Mouse (Mus musculus): ENCODE data around the gene Thbs1. TPM values are rescaled to one million over a fixed set of nuclear protein-coding genes. Genes with fewer than 3 reads are reported as not detected.

Gene Thbs1
- 4.7 and 5.1 TPM in 2 replicates for polyA plus RNA-seq (2015; fragmentation: Nextera tagmentation; extraction: Ambion mirVana)

DNA sequence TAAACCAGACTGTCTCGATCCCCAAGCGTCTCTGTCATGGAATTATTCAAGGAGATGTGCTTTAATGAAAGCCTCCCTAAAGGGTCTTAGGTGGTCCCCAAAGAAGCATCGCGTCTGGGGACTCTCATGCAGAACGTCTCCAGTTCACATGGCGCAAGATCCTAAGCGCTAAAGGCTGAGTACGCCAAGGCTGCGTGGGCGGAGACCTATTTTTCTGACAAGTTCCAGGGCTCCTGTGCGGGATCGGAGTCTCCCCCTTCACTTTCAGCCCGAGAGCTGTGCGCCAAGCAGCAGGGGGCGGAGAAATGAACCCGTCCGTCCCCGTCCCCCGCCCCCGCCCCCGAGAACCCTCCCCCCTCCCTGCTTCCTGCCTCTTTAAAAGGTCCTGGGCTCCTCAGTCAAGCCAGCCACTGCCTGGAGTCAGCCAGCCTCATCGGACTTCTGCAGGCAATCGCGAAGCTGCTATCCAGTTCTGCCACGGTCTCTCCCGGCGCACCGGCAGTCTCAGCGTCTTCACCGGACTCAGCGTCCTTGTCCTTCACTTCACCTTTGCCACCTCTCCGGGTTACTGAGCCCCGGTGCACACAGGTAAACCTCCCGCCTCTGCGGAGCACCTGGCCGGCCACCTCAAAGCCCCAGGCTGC lies at the start of gene Thbs1:
TSS of gene Thbs1 (plus strand) at position 389 of the 644 bp plus-strand sequence.
- ATAC-seq (replicated peaks): peak; percentile 76
- Histone ChIP-seq H3K27me3 (replicated peaks) (peaks cover 6% of the 10 kb centered on the region), H3K9me3 (no peaks in the 10 kb centered on the region), H3K4me1 (peaks cover 21% of the 10 kb centered on the region; the same call in 1 of the 2 replicates), H3K36me3 (replicated peaks) (no peaks in the 10 kb centered on the region), H3K27ac (no peak within 1 kb of the TSS), H3K4me3 (peak within 1 kb of the TSS; percentile 48), H3K9ac (peak within 1 kb of the TSS; percentile 41), H3K4me2 (peak within 1 kb of the TSS; percentile 94)
- under 1% methylated on average over 36 of the region's 36 CpGs for WGBS

DNA sequence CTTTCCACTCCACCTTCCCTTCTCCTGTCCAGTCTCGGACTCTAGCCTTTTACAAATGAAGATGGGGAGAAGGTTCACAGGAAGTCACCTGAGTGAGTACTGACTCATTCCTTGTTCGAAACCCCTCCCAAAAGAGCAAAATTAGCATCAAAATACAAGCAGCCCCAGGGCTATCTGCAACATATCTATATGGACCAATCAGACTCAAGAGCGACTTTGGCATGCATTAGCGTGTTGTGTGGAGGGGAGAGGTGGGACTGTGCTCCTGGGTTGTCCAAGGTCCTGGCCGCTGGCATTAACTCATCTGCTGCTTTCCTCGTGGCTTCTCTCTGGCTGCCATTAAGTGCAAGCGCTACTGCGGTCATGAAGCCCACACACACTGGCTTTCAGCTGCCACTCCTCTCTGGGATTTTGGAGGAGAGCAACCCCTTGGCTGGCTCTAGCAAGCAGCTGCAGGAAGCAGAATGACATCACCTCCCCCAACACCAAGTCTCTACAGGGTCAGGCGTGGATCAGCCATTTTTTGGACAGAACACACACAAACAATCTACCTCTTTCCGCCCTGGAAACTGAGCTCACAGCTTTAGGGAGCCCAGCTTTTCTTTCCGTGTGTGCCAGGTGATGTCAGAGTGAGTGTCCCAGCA lies 47.4 kb upstream of the Thbs1 start:
- no peaks in the 10 kb centered on the region for H3K4me1 ChIP-seq
- no peaks in the 10 kb centered on the region for H3K36me3 ChIP-seq (replicated peaks)
- no peaks in the 10 kb centered on the region for H3K9me3 ChIP-seq
- H3K27me3 ChIP-seq (replicated peaks): no peaks in the 10 kb centered on the region
- H3K27ac ChIP-seq: no peak overlapping the region
- no peak overlapping the region for H3K4me2 ChIP-seq
- no peak for ATAC-seq (replicated peaks)
- 89% methylated on average over 11 of the region's 11 CpGs for WGBS
- H3K4me3 ChIP-seq: no peak overlapping the region
- H3K9ac ChIP-seq: no peak overlapping the region

DNA sequence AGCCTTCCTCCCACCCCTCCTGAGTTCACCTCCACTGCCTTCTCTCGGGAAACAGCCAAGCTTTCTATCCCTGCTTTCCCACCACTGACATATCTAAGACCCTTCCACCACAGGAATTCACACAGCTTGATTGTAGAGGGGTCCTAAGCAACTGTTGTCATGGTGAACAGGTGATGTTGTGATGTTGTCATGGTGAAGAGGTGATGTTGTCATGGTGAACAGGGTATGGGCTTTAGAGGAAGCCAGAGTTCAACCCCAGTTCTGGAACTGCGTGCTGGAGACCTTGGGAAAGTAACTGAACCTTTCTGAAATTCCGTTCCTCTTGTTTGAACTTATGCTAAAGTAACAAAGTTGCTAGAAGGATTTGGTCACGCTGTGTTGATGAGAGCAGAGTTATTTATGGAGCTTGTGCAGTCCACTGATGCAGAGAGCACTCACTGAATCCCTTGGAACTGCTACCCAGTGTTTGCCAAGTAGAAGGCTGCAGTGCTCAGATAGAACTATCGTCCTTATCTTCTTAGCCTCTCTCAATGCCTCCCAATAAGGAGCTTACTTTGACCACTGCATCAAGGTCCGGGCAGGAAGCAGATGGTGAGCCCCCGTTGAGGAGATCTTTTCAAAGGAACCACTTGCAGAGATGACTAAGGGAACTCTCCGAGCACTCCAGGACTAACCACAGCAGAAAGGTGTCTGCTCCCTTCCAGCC lies 45.5 kb upstream of the Thbs1 start:
- no peaks in the 10 kb centered on the region for H3K4me1 ChIP-seq
- no peak overlapping the region for H3K4me3 ChIP-seq
- no peak for ATAC-seq (replicated peaks)
- H3K36me3 ChIP-seq (replicated peaks): no peaks in the 10 kb centered on the region
- H3K27ac ChIP-seq: no peak overlapping the region
- WGBS: 74% methylated on average over 8 of the region's 8 CpGs
- H3K9me3 ChIP-seq: no peaks in the 10 kb centered on the region
- H3K9ac ChIP-seq: no peak overlapping the region
- H3K4me2 ChIP-seq: no peak overlapping the region
- no peaks in the 10 kb centered on the region for H3K27me3 ChIP-seq (replicated peaks)

DNA sequence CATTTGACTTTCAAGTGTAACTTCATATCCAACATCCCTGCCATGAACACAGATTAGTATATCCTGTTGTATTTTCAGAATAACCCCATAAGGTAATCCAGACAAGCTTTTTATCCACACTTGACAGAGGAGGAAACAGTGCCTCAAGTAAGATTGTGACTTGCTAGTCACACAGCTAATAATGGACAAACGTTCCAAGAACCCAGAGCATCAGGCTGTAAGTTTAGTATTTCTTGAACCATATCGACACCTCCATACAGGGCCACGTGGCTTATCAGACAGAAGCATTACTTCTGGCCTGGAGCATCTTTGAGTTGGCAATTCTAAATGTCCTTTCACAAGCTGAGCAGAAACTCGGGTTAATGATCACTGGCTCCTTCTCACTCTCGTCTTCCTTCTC lies 41.7 kb upstream of the Thbs1 start:
- no peaks in the 10 kb centered on the region for H3K36me3 ChIP-seq (replicated peaks)
- no peak overlapping the region for H3K4me3 ChIP-seq
- no peak overlapping the region for H3K9ac ChIP-seq
- H3K9me3 ChIP-seq: no peaks in the 10 kb centered on the region
- WGBS: 86% methylated on average over 5 of the region's 5 CpGs
- H3K4me2 ChIP-seq: no peak overlapping the region
- H3K27me3 ChIP-seq (replicated peaks): no peaks in the 10 kb centered on the region
- ATAC-seq (replicated peaks): no peak
- H3K27ac ChIP-seq: no peak overlapping the region
- no peaks in the 10 kb centered on the region for H3K4me1 ChIP-seq

DNA sequence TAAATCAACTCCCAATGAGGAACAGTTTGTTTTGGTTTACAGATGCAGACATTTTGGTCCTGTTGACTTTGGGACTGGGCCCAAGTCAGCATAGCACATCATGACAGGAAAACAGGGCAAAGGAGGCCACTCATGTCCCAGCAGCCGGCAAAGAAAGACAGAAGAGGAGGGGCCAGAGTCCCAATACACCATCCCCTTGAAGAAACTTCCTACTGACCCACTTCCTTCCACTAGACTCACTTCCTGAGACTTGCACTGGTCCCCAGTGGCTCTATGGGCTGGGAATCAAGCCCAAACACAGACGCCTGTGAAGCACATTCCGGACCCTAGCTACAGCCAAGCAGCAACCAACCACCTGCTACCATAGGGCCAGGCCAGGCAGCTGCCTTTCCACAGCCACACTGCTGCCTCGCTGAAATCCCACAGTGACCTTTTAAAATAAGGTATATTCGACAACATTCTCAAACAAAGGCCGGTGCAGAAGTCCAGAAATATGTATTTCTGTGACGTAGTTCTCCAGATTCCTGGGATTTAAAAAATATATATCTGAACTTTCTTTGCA lies 38.8 kb upstream of the Thbs1 start:
- Histone ChIP-seq H3K36me3 (replicated peaks) (no peaks in the 10 kb centered on the region), H3K4me3 (no peak overlapping the region), H3K27ac (no peak overlapping the region), H3K9me3 (no peaks in the 10 kb centered on the region), H3K9ac (no peak overlapping the region), H3K4me2 (no peak overlapping the region), H3K4me1 (no peaks in the 10 kb centered on the region), H3K27me3 (replicated peaks) (no peaks in the 10 kb centered on the region)
- WGBS: 90% methylated on average over 7 of the region's 7 CpGs
- ATAC-seq (replicated peaks): no peak

DNA sequence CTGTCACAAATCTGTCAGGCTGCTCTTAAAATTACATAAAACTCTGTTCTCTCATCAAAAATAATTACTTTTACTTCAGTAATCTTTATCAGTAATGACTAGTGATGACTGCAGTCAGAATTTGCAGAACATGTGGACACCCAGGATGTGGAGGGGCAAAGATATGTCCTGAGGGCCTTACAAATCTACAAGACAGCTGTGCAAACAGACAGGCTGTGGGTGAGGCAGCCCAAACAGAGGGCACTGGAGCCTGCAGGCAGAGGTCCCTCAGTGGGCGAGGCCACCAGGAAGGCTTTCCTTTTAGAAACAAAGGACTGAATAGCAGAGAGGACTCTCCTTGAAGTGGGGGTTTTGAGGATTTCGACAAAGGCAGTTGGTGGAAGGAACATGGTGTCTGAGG lies 37.6 kb upstream of the Thbs1 start:
- no peak overlapping the region for H3K4me3 ChIP-seq
- no peak overlapping the region for H3K4me2 ChIP-seq
- no peak for ATAC-seq (replicated peaks)
- no peak overlapping the region for H3K9ac ChIP-seq
- H3K4me1 ChIP-seq: no peaks in the 10 kb centered on the region
- WGBS: 21% methylated on average over 2 of the region's 2 CpGs
- no peaks in the 10 kb centered on the region for H3K36me3 ChIP-seq (replicated peaks)
- H3K9me3 ChIP-seq: no peaks in the 10 kb centered on the region
- no peak overlapping the region for H3K27ac ChIP-seq
- no peaks in the 10 kb centered on the region for H3K27me3 ChIP-seq (replicated peaks)

DNA sequence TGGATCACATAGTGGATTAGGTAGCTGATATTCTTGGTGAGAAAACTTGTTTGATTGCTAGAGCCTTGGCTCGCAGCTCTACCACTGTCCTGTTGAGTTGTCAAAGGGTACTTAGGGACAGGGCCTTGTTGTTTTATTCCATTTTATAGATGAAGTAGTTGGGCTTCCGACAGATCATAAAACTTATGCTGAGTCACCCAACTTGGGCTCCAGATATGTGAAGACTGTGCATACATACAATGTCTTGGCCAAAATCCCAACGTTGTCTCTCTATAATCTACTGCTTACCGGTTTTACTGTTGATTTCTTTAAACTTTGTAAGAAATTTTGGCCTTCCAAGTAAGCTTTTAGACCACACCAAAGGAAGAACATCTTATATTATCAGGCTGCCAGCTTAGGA lies 36.5 kb upstream of the Thbs1 start:
- 89% methylated on average over 4 of the region's 4 CpGs for WGBS
- no peak for ATAC-seq (replicated peaks)

DNA sequence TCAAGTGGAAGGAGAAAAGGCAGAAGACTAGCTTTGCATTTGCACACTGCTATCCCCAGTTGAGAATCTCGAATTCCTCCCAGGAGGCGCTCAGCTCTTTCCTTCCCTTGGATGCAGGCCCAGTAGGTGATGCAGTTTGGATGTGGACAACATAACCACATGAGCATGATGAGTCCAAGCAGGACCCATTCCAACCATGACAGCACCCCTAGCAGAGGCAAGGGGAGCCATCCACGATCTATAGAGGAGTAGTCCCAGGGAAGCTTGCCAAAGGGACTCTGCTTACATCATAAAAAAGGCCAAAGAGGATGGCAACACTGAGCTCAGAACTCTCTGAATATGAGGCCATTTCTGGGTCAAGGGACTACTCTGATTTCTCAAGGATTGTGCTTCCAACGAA lies 32.5 kb upstream of the Thbs1 start:
- no peak overlapping the region for H3K27ac ChIP-seq
- H3K4me3 ChIP-seq: no peak overlapping the region
- no peaks in the 10 kb centered on the region for H3K36me3 ChIP-seq (replicated peaks)
- WGBS: 85% methylated on average over 4 of the region's 4 CpGs
- H3K27me3 ChIP-seq (replicated peaks): no peaks in the 10 kb centered on the region
- H3K9ac ChIP-seq: no peak overlapping the region
- no peaks in the 10 kb centered on the region for H3K9me3 ChIP-seq
- H3K4me2 ChIP-seq: no peak overlapping the region
- no peaks in the 10 kb centered on the region for H3K4me1 ChIP-seq
- no peak for ATAC-seq (replicated peaks)

More for the DNA sequence above, 36.5 kb upstream of the Thbs1 start:
- Histone ChIP-seq H3K4me2 (no peak overlapping the region), H3K4me3 (no peak overlapping the region), H3K4me1 (no peaks in the 10 kb centered on the region), H3K9ac (no peak overlapping the region), H3K27me3 (replicated peaks) (no peaks in the 10 kb centered on the region), H3K27ac (no peak overlapping the region), H3K36me3 (replicated peaks) (no peaks in the 10 kb centered on the region), H3K9me3 (no peaks in the 10 kb centered on the region)

DNA sequence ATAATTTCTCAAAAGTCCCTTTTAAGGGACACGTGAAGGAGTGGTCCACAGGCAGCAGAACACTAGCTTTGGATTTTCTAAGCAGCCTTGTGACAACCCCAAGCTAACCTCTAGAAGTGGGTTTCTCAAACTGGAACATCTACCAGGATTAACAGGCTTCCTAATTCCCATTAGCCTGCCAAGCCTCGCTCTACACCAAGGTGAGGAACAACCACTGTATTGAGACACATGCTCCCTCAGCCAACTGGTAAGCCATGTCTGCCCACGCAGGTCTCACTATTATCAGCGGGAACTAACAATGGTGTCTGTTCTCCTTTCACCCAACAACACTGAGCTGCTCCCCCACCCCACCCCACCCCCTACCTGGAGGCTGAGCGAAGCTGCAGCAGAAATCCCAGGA lies 30.1 kb upstream of the Thbs1 start:
- Histone ChIP-seq H3K4me1 (no peaks in the 10 kb centered on the region), H3K27me3 (replicated peaks) (no peaks in the 10 kb centered on the region), H3K27ac (no peak overlapping the region), H3K9me3 (no peaks in the 10 kb centered on the region), H3K9ac (no peak overlapping the region), H3K36me3 (replicated peaks) (no peaks in the 10 kb centered on the region), H3K4me2 (no peak overlapping the region), H3K4me3 (no peak overlapping the region)
- ATAC-seq (replicated peaks): no peak
- 80% methylated on average over 5 of the region's 5 CpGs for WGBS

DNA sequence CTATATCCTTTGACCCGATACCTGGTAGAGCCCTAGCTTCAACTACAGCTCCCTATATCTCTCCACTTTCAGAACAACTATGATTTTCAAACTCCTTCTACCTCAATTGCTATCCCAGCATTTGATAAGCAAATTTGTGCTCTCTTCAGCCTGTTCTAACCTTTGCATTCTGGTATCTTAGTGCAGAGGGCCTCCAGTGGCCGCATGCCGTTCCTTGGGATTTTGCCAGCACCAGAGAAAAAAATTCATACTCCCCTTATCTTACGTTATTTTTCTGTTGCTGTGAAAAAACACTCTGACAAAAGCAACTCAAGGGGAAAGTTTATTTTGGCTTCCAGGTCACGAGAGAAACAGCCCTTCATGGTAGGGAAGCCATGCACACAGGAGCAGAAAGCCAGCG lies 28.0 kb upstream of the Thbs1 start:
- no peak overlapping the region for H3K4me2 ChIP-seq
- whole genome bisulfite sequencing: 88% methylated on average over 6 of the region's 6 CpGs
- H3K27ac ChIP-seq: no peak overlapping the region
- H3K27me3 ChIP-seq (replicated peaks): no peaks in the 10 kb centered on the region
- H3K4me1 ChIP-seq: no peaks in the 10 kb centered on the region
- no peak overlapping the region for H3K4me3 ChIP-seq
- no peak overlapping the region for H3K9ac ChIP-seq
- no peaks in the 10 kb centered on the region for H3K9me3 ChIP-seq
- H3K36me3 ChIP-seq (replicated peaks): no peaks in the 10 kb centered on the region
- ATAC-seq (replicated peaks): no peak

DNA sequence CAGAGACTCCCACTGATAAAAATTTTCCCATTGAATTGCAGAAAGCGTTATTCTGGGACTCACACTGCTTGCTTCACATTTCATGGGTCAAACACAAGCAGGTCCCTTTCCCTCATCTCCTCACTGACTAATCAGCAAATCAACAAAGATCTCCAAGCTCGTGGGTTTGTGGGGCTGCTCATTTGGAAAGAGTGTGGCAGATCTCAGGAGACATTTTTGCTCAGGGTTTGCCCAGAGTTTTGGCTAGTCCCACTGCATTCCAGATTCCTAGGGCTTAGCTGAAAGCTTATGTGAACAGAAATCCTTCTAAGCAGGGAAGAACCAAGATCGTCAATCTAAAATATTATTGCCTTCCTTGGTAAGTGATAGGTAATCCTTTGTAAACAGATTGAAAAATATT lies 27.0 kb upstream of the Thbs1 start:
- ATAC-seq (replicated peaks): no peak
- no peak overlapping the region for H3K4me3 ChIP-seq
- 72% methylated on average over 3 of the region's 3 CpGs for WGBS
- no peak overlapping the region for H3K27ac ChIP-seq
- H3K9me3 ChIP-seq: no peaks in the 10 kb centered on the region
- no peak overlapping the region for H3K9ac ChIP-seq
- no peaks in the 10 kb centered on the region for H3K4me1 ChIP-seq
- H3K4me2 ChIP-seq: no peak overlapping the region
- H3K27me3 ChIP-seq (replicated peaks): no peaks in the 10 kb centered on the region
- no peaks in the 10 kb centered on the region for H3K36me3 ChIP-seq (replicated peaks)

DNA sequence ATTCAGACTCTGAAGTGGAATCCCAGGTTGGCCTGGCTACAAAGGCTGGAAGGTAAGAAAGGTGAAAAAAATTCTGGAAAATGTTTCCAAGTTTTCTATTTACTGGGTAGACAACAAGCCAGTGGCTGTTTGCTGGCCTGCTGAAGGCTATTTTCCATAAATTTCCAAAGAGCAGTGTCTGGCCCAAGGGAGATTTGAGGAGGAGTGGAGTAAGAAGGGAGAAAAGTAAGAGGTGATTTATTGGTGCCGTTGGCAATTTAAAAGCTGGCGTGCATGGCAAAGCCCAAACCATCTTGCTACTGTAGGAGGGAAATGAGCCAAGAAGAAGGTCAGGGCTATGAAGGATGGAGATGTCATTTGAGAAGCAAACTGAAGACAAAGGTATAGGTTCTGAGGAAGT lies 26.0 kb upstream of the Thbs1 start:
- 96% methylated on average over 2 of the region's 2 CpGs for WGBS
- Histone ChIP-seq H3K27ac (no peak overlapping the region), H3K4me1 (no peaks in the 10 kb centered on the region), H3K27me3 (replicated peaks) (no peaks in the 10 kb centered on the region), H3K9me3 (no peaks in the 10 kb centered on the region), H3K36me3 (replicated peaks) (no peaks in the 10 kb centered on the region), H3K4me2 (no peak overlapping the region), H3K4me3 (no peak overlapping the region), H3K9ac (no peak overlapping the region)
- ATAC-seq (replicated peaks): no peak
